Mouse (Mus musculus) small intestine, adult 2 months (tissue): ENCODE results near the gene Znrf3. TPM values are rescaled to one million over a fixed set of nuclear protein-coding genes. Genes with fewer than 3 reads are reported as not detected.

Source experiments
- H3K27ac ChIP-seq: fragments of 200-500 bp; 2 replicates; pipeline ENCODE4 v1.5.1; 2012; ENCODE audit warnings: low read depth, low read length, control low read depth, inconsistent platforms; ENCODE audit not compliant: insufficient read depth
- H3K27me3 ChIP-seq: fragments of 200-500 bp; 2 replicates; pipeline ENCODE4 v1.6.1; 2012; ENCODE audit warnings: mild to moderate bottlenecking, moderate library complexity, low read length, inconsistent platforms; ENCODE audit not compliant: control insufficient read depth, insufficient read depth
- H3K36me3 ChIP-seq: fragments of 200-500 bp; 2 replicates; pipeline ENCODE4 v1.6.1; 2012; ENCODE audit warnings: mild to moderate bottlenecking, low read length, control low read depth, inconsistent platforms; ENCODE audit not compliant: control insufficient read depth, insufficient read depth
- H3K4me1 ChIP-seq: fragments of 200-500 bp; 2 replicates; pipeline ENCODE4 v1.6.1; 2012; ENCODE audit warnings: low read length, inconsistent platforms, mixed read lengths; ENCODE audit not compliant: control insufficient read depth, insufficient read depth, insufficient read length
- H3K4me3 ChIP-seq: fragments of 200-500 bp; 2 replicates; pipeline ENCODE4 v1.5.1; 2012; ENCODE audit warnings: low read depth, mild to moderate bottlenecking, control low read depth, inconsistent platforms, low read length, moderate library complexity
- POLR2A ChIP-seq: fragments of 200-500 bp; IDR thresholded peaks from 2 replicates; pipeline ENCODE4 v1.6.1; 2012; ENCODE audit warnings: low read depth, mild to moderate bottlenecking, control low read depth, inconsistent platforms, low read length, moderate library complexity
- WGBS: fragments of 180-500 bp; shearing (Covaris S2); methylation state at CpG from one replicate; pipeline ENCODE4 v1.1.7; 2018; 5-methylcytosine and 5-hydroxymethylcytosine counted together
- polyA plus RNA-seq: library from polyadenylated mRNA; depleted of rRNA; stranded (reverse); fragments of >200 nt; gene quantifications from 2 replicates; pipeline ENCODE4 v1.2.3, GENCODE M21; 2012; rRNA removed

Gene Znrf3
- polyA plus RNA-seq, 1 experiment = 4.1 TPM

DNA sequence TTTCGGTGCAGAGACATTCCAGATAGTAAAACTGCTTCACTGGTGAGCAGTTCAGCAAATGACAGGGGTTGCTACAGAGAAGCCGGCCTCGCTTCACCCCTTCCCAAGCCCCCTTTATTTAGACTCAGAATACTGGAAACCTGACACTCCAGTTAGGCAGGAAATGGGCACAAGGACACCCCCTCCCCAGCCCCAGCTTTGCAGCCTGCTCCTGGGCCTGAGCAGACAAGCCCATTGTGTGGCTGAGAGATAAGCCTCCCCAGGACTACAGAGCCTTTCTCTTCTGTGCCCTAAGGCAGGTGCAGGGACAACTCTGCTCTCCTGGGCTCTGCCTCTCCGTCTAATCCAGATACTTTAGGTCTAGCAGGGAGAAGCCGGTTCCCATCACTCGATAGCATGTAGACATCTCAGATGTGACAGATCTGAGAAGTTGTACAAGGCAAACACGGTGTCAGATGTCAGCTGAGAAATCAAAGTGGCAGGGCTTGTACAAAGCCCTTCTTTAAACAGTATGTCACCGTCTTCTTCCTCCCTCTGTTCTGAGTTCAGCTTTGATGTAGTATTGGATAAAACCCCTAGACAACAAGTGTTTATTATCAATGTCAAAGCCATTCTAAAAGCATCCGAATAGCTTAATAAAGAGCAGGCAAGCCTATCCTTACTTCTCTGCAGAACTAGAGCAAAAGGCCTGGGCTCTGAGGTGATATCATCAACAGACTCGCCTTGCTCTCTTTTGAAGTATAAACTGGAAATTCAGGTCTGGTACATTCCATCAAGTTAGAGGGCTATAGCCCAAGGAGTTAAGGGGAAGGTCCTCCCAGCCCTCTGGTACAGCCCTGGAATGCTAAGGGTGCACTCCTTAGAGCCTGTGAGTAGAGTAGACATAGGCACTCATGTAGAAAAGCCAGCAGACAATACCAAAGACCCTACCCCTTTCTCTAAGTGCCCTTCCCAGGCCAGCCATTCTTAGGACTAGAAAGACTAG, 204.6 kb downstream of the Znrf3 start:
- no peak overlapping the region for H3K27ac ChIP-seq
- WGBS = 57% methylated on average over 10 of the region's 10 CpGs
- H3K4me1 ChIP-seq = peaks cover 3% of the 10 kb centered on the region; the same call in 1 of the 2 replicates
- H3K4me3 ChIP-seq = no peak overlapping the region
- H3K36me3 ChIP-seq = peaks cover 14% of the 10 kb centered on the region
- no peaks in the 10 kb centered on the region for H3K27me3 ChIP-seq
- TF ChIP-seq POLR2A = no peak

Other genes starting within 250 kb of the Znrf3 start
- 5.3 and 7.8 TPM in 2 replicates for gene Kremen1, start 183.3 kb downstream of the Znrf3 start, polyA plus RNA-seq
- 79.2 and 124 TPM in 2 replicates for gene Xbp1, start 75.8 kb upstream of the Znrf3 start, polyA plus RNA-seq
- 2.2 and 2.9 TPM in 2 replicates for gene Ccdc117, start 97.3 kb upstream of the Znrf3 start, polyA plus RNA-seq
- not detected in 2 replicates for gene Ankrd36, start 124.8 kb upstream of the Znrf3 start, polyA plus RNA-seq